Mouse (Mus musculus) myocyte (in vitro differentiated cells): ENCODE measurements around the gene Meis3.

ENCODE experiments used
- CEBPB ChIP-seq: IDR thresholded peaks from 2 replicates; pipeline ENCODE4 v1.6.1; 2011; ENCODE audit warnings: mild to moderate bottlenecking, moderate library complexity; ENCODE audit not compliant: poor library complexity, insufficient read depth, severe bottlenecking
- E2F4 ChIP-seq: IDR thresholded peaks from one replicate; pipeline ENCODE4 v1.6.1; 2011; ENCODE audit warnings: mild to moderate bottlenecking, control low read depth, moderate library complexity; ENCODE audit not compliant: insufficient read depth
- MAX ChIP-seq: IDR thresholded peaks from one replicate; pipeline ENCODE4 v1.6.1; 2011; ENCODE audit warnings: low read depth, mild to moderate bottlenecking, control low read depth
- MYOD1 ChIP-seq, 3 experiments: IDR thresholded peaks; one replicate each; pipeline ENCODE4 v1.6.1; 2011; ENCODE audit warnings: control low read depth in 2 of 3, low read depth in 2 of 3, mild to moderate bottlenecking in 2 of 3, moderate library complexity in 1 of 3; ENCODE audit not compliant: insufficient read length in 2 of 3, control insufficient read depth in 1 of 3
- MYOG ChIP-seq, 3 experiments: IDR thresholded peaks; one replicate each; pipeline ENCODE4 v1.6.1; 2011; ENCODE audit warnings: control low read depth in 2 of 3, low read depth in 2 of 3, mild to moderate bottlenecking in 2 of 3; ENCODE audit not compliant: insufficient read length in 2 of 3, control insufficient read depth in 1 of 3, insufficient read depth in 1 of 3
- POLR2A ChIP-seq: IDR thresholded peaks from one replicate; pipeline ENCODE4 v1.6.1; 2011; ENCODE audit warnings: low read depth, mild to moderate bottlenecking, control low read depth, moderate library complexity; ENCODE audit not compliant: insufficient read length
- REST ChIP-seq: IDR thresholded peaks from one replicate; pipeline ENCODE4 v1.6.1; 2011; ENCODE audit warnings: mild to moderate bottlenecking, control low read depth, moderate library complexity; ENCODE audit not compliant: insufficient read depth, insufficient read length
- SRF ChIP-seq: IDR thresholded peaks from one replicate; pipeline ENCODE4 v1.6.1; 2011; ENCODE audit warnings: low read depth; ENCODE audit not compliant: control insufficient read depth, insufficient read length
- TCF12 ChIP-seq: IDR thresholded peaks from one replicate; pipeline ENCODE4 v1.6.1; 2011; ENCODE audit warnings: mild to moderate bottlenecking, control low read depth; ENCODE audit not compliant: poor library complexity, insufficient read depth, severe bottlenecking
- TCF3 ChIP-seq: IDR thresholded peaks from one replicate; pipeline ENCODE4 v1.6.1; 2011; ENCODE audit warnings: low read depth, control low read depth; ENCODE audit not compliant: insufficient read length
- USF1 ChIP-seq: IDR thresholded peaks from one replicate; pipeline ENCODE4 v1.6.1; 2011; ENCODE audit warnings: low read depth, mild to moderate bottlenecking, control low read depth, moderate library complexity

GRCm38 (mm10) chr7:16133691-16134090 is 41.2 kb upstream of the Meis3 start:
- no peak for TF ChIP-seq POLR2A
- TF ChIP-seq MAX = no peak
- TF ChIP-seq USF1 = no peak
- no peak for TF ChIP-seq MYOD1 (IDR thresholded peaks at IDR 0.05; ENCODE audit: control insufficient read depth in 1 of 3, insufficient read length in 2 of 3, low read depth in 2 of 3)
- no peak for TF ChIP-seq MYOG (IDR thresholded peaks at IDR 0.05; ENCODE audit: control insufficient read depth in 1 of 3, insufficient read depth in 1 of 3, insufficient read length in 2 of 3, low read depth in 2 of 3)
- TF ChIP-seq REST = no peak
- no peak for TF ChIP-seq CEBPB
- no peak for TF ChIP-seq TCF12
- no peak for TF ChIP-seq E2F4
- TF ChIP-seq TCF3 = no peak
- TF ChIP-seq SRF = no peak
